Mouse (Mus musculus) erythroblast, embryonic 14.5 days (primary cell): Measurements from ENCODE around the gene Kansl1.

Experiments used
- GATA1 ChIP-seq: IDR thresholded peaks from 2 replicates; pipeline ENCODE4 v1.6.1; 2012; ENCODE audit warnings: low read length, inconsistent platforms, mixed read lengths
- TAL1 ChIP-seq: IDR thresholded peaks from 3 replicates; pipeline ENCODE4 v1.6.1; 2012; ENCODE audit warnings: low read length, inconsistent platforms, mixed read lengths

DNA sequence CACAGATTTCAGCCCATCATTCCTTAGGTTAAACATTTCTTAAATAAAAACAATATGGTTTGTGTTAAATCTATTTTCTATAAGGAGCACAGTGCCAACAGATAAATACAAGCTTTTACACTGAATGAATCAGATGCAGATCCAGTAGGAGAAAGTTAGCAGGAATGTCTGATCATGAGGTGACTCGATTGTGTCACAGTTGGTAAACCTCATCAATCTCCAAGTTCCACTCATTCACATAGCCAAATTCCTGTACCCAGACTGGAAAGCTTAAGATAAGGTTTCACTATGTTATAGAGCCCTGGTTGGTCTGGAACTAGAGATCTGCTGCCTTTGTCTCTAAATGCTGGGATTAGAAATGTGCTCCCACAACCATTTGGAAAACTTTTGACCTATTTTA is 33.5 kb downstream of the Kansl1 start:
- TF ChIP-seq GATA1 (no peak), TAL1 (no peak)
